Mouse (Mus musculus): Measurements from ENCODE around the gene Olfr539. TPM values are rescaled to one million over a fixed set of nuclear protein-coding genes. Genes with fewer than 3 reads are reported as not detected.
"Not testable (repeated sequence)": the region's sequence is repeated elsewhere in the genome, so short reads cannot be mapped to it uniquely, and the experiment has no call there.

The Olfr539 gene
- polyA plus RNA-seq (2014; fragmentation: Nextera tagmentation; extraction: Ambion mirVana) = not detected in 2 replicates

- WGBS = 69% methylated on average over 4 of the region's 4 CpGs
- Histone ChIP-seq H3K9ac (no peak within 1 kb of the TSS), H3K27me3 (ENCODE audit: insufficient read depth, low read length) (no peaks in the 10 kb centered on the region), H3K4me3 (ENCODE audit: low read depth, low read length) (no peak within 1 kb of the TSS), H3K4me1 (ENCODE audit: insufficient read depth) (no peaks in the 10 kb centered on the region), H3K4me2 (no peak within 1 kb of the TSS), H3K9me3 (ENCODE audit: low read depth, low read length) (no peaks in the 10 kb centered on the region), H3K36me3 (ENCODE audit: insufficient read depth) (no peaks in the 10 kb centered on the region), H3K27ac (ENCODE audit: low read depth) (no peak within 1 kb of the TSS)
- DNase-seq = no peak
- no peak for TF ChIP-seq CTCF (IDR thresholded peaks at IDR 0.05; ENCODE audit: low read depth)
- ATAC-seq (ENCODE audit: insufficient read depth) = no peak
Observed at GRCm38 (mm10) chr7:140659630-140660029, at the start of gene Olfr539. Gene Olfr539, plus strand, starts transcription at chr7:140659930.

- H3K27ac ChIP-seq (ENCODE audit: low read depth); H3K4me2 ChIP-seq; H3K4me1 ChIP-seq (ENCODE audit: insufficient read depth); H3K4me3 ChIP-seq (ENCODE audit: low read depth, low read length); ATAC-seq (ENCODE audit: insufficient read depth); DNase-seq; H3K9ac ChIP-seq; H3K36me3 ChIP-seq (ENCODE audit: insufficient read depth); H3K27me3 ChIP-seq (ENCODE audit: insufficient read depth, low read length); H3K9me3 ChIP-seq (ENCODE audit: low read depth, low read length): not testable (repeated sequence)
- 85% methylated on average over 3 of the region's 3 CpGs for WGBS
Observed at GRCm38 (mm10) chr7:140628670-140629069, 31.1 kb upstream of the Olfr539 start, which contains the start of gene Olfr61. Gene Olfr61, plus strand, starts transcription at chr7:140628970.

- no peak overlapping the region for H3K4me2 ChIP-seq
- no peaks in the 10 kb centered on the region for H3K9me3 ChIP-seq (ENCODE audit: low read depth, low read length)
- no peak overlapping the region for H3K4me3 ChIP-seq (ENCODE audit: low read depth, low read length)
- no peaks in the 10 kb centered on the region for H3K27me3 ChIP-seq (ENCODE audit: insufficient read depth, low read length)
- no peaks in the 10 kb centered on the region for H3K4me1 ChIP-seq (ENCODE audit: insufficient read depth)
- TF ChIP-seq CTCF (IDR thresholded peaks at IDR 0.05; ENCODE audit: low read depth) = no peak
- 62% methylated on average over 1 of the region's 1 CpGs for WGBS
- DNase-seq (no peak), ATAC-seq (ENCODE audit: insufficient read depth) (no peak)
- H3K27ac ChIP-seq (ENCODE audit: low read depth) = no peak overlapping the region
- H3K9ac ChIP-seq = no peak overlapping the region
- H3K36me3 ChIP-seq (ENCODE audit: insufficient read depth) = no peaks in the 10 kb centered on the region
Observed at GRCm38 (mm10) chr7:140630559-140630958, 29.2 kb upstream of the Olfr539 start.

- no peak for DNase-seq
- Histone ChIP-seq H3K27ac (ENCODE audit: low read depth) (no peak within 1 kb of the TSS), H3K4me3 (ENCODE audit: low read depth, low read length) (no peak within 1 kb of the TSS), H3K27me3 (ENCODE audit: insufficient read depth, low read length) (no peaks in the 10 kb centered on the region), H3K9ac (no peak within 1 kb of the TSS), H3K9me3 (ENCODE audit: low read depth, low read length) (no peaks in the 10 kb centered on the region), H3K36me3 (ENCODE audit: insufficient read depth) (no peaks in the 10 kb centered on the region), H3K4me1 (ENCODE audit: insufficient read depth) (no peaks in the 10 kb centered on the region), H3K4me2 (no peak within 1 kb of the TSS)
- ATAC-seq (ENCODE audit: insufficient read depth) = no peak
- 92% methylated on average over 1 of the region's 1 CpGs for WGBS
- no peak for TF ChIP-seq CTCF (IDR thresholded peaks at IDR 0.05; ENCODE audit: low read depth)
Observed at GRCm38 (mm10) chr7:140646152-140646551, 13.6 kb upstream of the Olfr539 start, which contains the start of gene Olfr53. Gene Olfr53, plus strand, starts transcription at chr7:140646452.

GRCm38 (mm10) chr7:140670693-140671092 lies 11.0 kb downstream of the Olfr539 start:
- not testable (repeated sequence) for H3K9me3 ChIP-seq (ENCODE audit: low read depth, low read length); H3K9ac ChIP-seq; ATAC-seq (ENCODE audit: insufficient read depth); H3K4me1 ChIP-seq (ENCODE audit: insufficient read depth); H3K27me3 ChIP-seq (ENCODE audit: insufficient read depth, low read length); DNase-seq; H3K4me2 ChIP-seq; H3K4me3 ChIP-seq (ENCODE audit: low read depth, low read length); H3K36me3 ChIP-seq (ENCODE audit: insufficient read depth); H3K27ac ChIP-seq (ENCODE audit: low read depth)
- WGBS = 74% methylated on average over 3 of the region's 3 CpGs

GRCm38 (mm10) chr7:140675863-140676262 lies 16.1 kb downstream of the Olfr539 start:
- no peaks in the 10 kb centered on the region; the same call in 1 of the 2 replicates for H3K9me3 ChIP-seq (ENCODE audit: low read depth, low read length)
- no peak overlapping the region for H3K4me3 ChIP-seq (ENCODE audit: low read depth, low read length)
- no peak overlapping the region for H3K9ac ChIP-seq
- no peak overlapping the region for H3K4me2 ChIP-seq
- DNase-seq (peak; percentile 9), ATAC-seq (ENCODE audit: insufficient read depth) (no peak)
- TF ChIP-seq CTCF (IDR thresholded peaks at IDR 0.05; ENCODE audit: low read depth) = no peak
- no peak overlapping the region for H3K27ac ChIP-seq (ENCODE audit: low read depth)
- H3K4me1 ChIP-seq (ENCODE audit: insufficient read depth) = no peaks in the 10 kb centered on the region
- H3K36me3 ChIP-seq (ENCODE audit: insufficient read depth) = no peaks in the 10 kb centered on the region
- 0% methylated on average over 4 of the region's 6 CpGs for WGBS
- H3K27me3 ChIP-seq (ENCODE audit: insufficient read depth, low read length) = no peaks in the 10 kb centered on the region

GRCm38 (mm10) chr7:140679591-140679990 lies 19.9 kb downstream of the Olfr539 start:
- not testable (repeated sequence) for DNase-seq; ATAC-seq (ENCODE audit: insufficient read depth); H3K27ac ChIP-seq (ENCODE audit: low read depth); H3K4me1 ChIP-seq (ENCODE audit: insufficient read depth); H3K9ac ChIP-seq; H3K9me3 ChIP-seq (ENCODE audit: low read depth, low read length); H3K4me3 ChIP-seq (ENCODE audit: low read depth, low read length); H3K4me2 ChIP-seq; H3K36me3 ChIP-seq (ENCODE audit: insufficient read depth); H3K27me3 ChIP-seq (ENCODE audit: insufficient read depth, low read length)
- WGBS = 69% methylated on average over 4 of the region's 4 CpGs

GRCm38 (mm10) chr7:140681651-140682050 lies 21.9 kb downstream of the Olfr539 start, which contains the start of gene Olfr45:
Gene Olfr45, plus strand, starts transcription at chr7:140681951.
- no peaks in the 10 kb centered on the region for H3K4me1 ChIP-seq (ENCODE audit: insufficient read depth)
- DNase-seq (no peak), ATAC-seq (ENCODE audit: insufficient read depth) (no peak)
- H3K9ac ChIP-seq = no peak within 1 kb of the TSS
- H3K4me3 ChIP-seq (ENCODE audit: low read depth, low read length) = no peak within 1 kb of the TSS
- no peak within 1 kb of the TSS for H3K27ac ChIP-seq (ENCODE audit: low read depth)
- no peaks in the 10 kb centered on the region for H3K36me3 ChIP-seq (ENCODE audit: insufficient read depth)
- TF ChIP-seq CTCF (IDR thresholded peaks at IDR 0.05; ENCODE audit: low read depth) = no peak
- 97% methylated on average over 1 of the region's 1 CpGs for WGBS
- no peak within 1 kb of the TSS for H3K4me2 ChIP-seq
- H3K27me3 ChIP-seq (ENCODE audit: insufficient read depth, low read length) = no peaks in the 10 kb centered on the region
- no peaks in the 10 kb centered on the region; the same call in 1 of the 2 replicates for H3K9me3 ChIP-seq (ENCODE audit: low read depth, low read length)

Measured in lung, embryonic 14.5 days (tissue).